In the genomic region with DNA sequence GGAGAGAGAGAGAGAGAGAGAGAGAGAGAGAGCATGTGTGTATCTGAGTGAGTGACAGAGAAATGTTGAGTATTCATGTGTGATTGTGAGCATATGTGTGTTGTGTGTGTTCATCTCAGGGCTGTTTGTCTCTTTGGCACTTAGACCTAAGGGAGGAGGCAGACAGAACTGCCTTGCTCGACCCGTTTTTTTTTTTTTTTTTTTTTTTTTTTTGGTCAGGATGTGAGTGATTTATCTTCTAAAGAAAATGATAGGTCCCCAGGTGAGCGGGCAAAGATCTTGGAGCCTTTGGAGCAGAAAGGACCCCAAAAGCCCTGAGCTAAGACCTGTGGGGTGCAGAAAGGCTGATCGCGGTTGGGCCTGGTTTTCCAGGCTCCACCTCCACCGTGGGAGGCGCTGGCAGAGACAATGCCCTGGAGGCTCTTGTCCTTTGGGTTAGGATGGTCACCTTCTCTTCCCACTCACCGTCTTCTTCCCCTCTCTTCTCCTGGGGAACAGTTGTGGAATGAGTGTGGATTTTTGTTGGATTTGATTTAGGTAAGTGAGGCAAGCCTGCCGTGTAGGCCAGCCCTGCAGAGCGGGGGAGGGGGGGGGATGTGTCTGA, we compare ENCODE assay signal across 14 mouse cellular contexts.
"Had no signal": no experiment of that assay in that cellular context is flagged by ENCODE, and none has a peak within 500 bp of the region (broad histone marks: within the 10 kb centered on the region; RNA-seq: fewer than 3 reads in every experiment).

No protein-coding gene starts in this region.

- H3K4me2 ChIP-seq: limb, embryonic 15.5 days; liver, embryonic 13.5 days; midbrain, embryonic 13.5 days; neural tube, embryonic 12.5 days had no signal

- ATAC-seq: midbrain, embryonic 13.5 days had no signal

- DNase-seq: kidney, postnatal 25 days; layer of hippocampus, adult 9-11 months; left cerebral cortex, postnatal 4 days; liver, embryonic 13.5 days; lung, adult 18-20 months; lung, postnatal 36 days; retina, postnatal 1 day; right cerebral cortex, postnatal 4 days; spleen, adult 18-20 months; thymus, adult 18-20 months; thymus, postnatal 14 days had no signal

- H3K4me1 ChIP-seq: liver, embryonic 13.5 days; neural tube, embryonic 12.5 days had no signal

- H3K36me3 ChIP-seq: limb, embryonic 15.5 days; liver, embryonic 13.5 days; midbrain, embryonic 13.5 days; neural tube, embryonic 12.5 days had no signal

- H3K27ac ChIP-seq: limb, embryonic 15.5 days; liver, embryonic 13.5 days; midbrain, embryonic 13.5 days; neural tube, embryonic 12.5 days had no signal

- H3K9me3 ChIP-seq: limb, embryonic 15.5 days; liver, embryonic 13.5 days; midbrain, embryonic 13.5 days; neural tube, embryonic 12.5 days had no signal

- H3K9ac ChIP-seq: limb, embryonic 15.5 days; liver, embryonic 13.5 days; midbrain, embryonic 13.5 days; neural tube, embryonic 12.5 days had no signal

- H3K4me3 ChIP-seq: limb, embryonic 15.5 days; liver, embryonic 13.5 days; midbrain, embryonic 13.5 days; neural tube, embryonic 12.5 days had no signal
